Mouse (Mus musculus) kidney, adult 2 months (tissue): ENCODE measurements around the gene Myh14.

Experiments used
- CTCF ChIP-seq: fragments of 200-500 bp; conservative IDR thresholded peaks from 2 replicates; pipeline ENCODE4 v1.5.1; 2011; ENCODE audit warnings: low read depth, mild to moderate bottlenecking, control low read depth, low read length, moderate library complexity, mixed read lengths; ENCODE audit not compliant: insufficient read depth, insufficient read length
- POLR2A ChIP-seq: fragments of 200-500 bp; IDR thresholded peaks from one replicate; pipeline ENCODE4 v1.6.1; 2011; ENCODE audit warnings: low read depth, low read length, control low read depth

GRCm38 (mm10) chr7:44664731-44665130 is 5.9 kb downstream of the Myh14 start:
- TF ChIP-seq CTCF (no peak), POLR2A (no peak)
